Mouse (Mus musculus): ENCODE measurements around the gene Sgms2. TPM values are rescaled to one million over a fixed set of nuclear protein-coding genes. Genes with fewer than 3 reads are reported as not detected.

The Sgms2 gene
- polyA plus RNA-seq, 1 experiment = 8.6 TPM

DNA sequence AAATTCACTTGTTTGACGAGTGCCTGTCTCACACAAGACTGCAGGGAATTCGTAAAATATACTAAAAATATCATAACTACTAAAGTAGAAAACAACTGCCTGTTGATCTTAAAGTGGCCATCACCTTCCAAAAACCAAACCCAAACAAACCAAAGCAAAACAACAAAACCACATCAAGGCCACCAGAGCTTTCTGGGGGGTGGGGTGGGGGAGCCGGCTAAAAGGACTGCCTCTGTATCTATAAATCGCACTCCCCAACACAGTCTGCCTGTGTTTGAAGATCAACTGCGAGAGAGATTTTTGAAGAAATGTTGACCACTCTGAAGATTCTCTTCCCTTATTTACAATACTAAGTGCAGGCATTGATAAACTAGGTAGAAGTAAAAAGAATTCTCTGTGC lies 133.0 kb downstream of the Sgms2 start:
- H3K79me3 ChIP-seq (ENCODE audit: low read depth) = peaks cover 5% of the 10 kb centered on the region
- TF ChIP-seq USF1 (IDR thresholded peaks at IDR 0.05; ENCODE audit: low read depth) (no peak), MYOG (IDR thresholded peaks at IDR 0.05; ENCODE audit: control insufficient read depth, extremely low read depth, insufficient read length) (no peak), CTCF (IDR thresholded peaks at IDR 0.05; ENCODE audit: control insufficient read depth, insufficient read depth, insufficient read length) (no peak), FOSL1 (IDR thresholded peaks at IDR 0.05; ENCODE audit: insufficient read depth, low read length, poor library complexity, severe bottlenecking) (no peak), MAX (IDR thresholded peaks at IDR 0.05) (no peak), CEBPB (IDR thresholded peaks at IDR 0.05; ENCODE audit: low read depth) (no peak), MYOD1 (IDR thresholded peaks at IDR 0.05; ENCODE audit: control insufficient read depth, insufficient read length, low read depth) (no peak)
- H3K4me3 ChIP-seq (ENCODE audit: insufficient read depth, poor library complexity, severe bottlenecking) = no peak overlapping the region
- no peak overlapping the region for H3ac ChIP-seq (ENCODE audit: control insufficient read depth, insufficient read length, low read depth)
- H3K27me3 ChIP-seq (ENCODE audit: control insufficient read depth, insufficient read depth, insufficient read length) = no peaks in the 10 kb centered on the region
- H3K79me2 ChIP-seq (ENCODE audit: control insufficient read depth, insufficient read depth) = peaks cover 16% of the 10 kb centered on the region
- no peaks in the 10 kb centered on the region for H3K36me3 ChIP-seq (ENCODE audit: control insufficient read depth, insufficient read depth)

- no peak for TF ChIP-seq MAX (IDR thresholded peaks at IDR 0.05)
- no peak for TF ChIP-seq MYOD1 (IDR thresholded peaks at IDR 0.05; ENCODE audit: control insufficient read depth, insufficient read length, low read depth)
- no peak overlapping the region for H3ac ChIP-seq (ENCODE audit: control insufficient read depth, insufficient read length, low read depth)
- no peaks in the 10 kb centered on the region for H3K27me3 ChIP-seq (ENCODE audit: control insufficient read depth, insufficient read depth, insufficient read length)
- peaks cover 3% of the 10 kb centered on the region for H3K79me3 ChIP-seq (ENCODE audit: low read depth)
- H3K4me3 ChIP-seq (ENCODE audit: insufficient read depth, poor library complexity, severe bottlenecking) = no peak overlapping the region
- no peaks in the 10 kb centered on the region for H3K36me3 ChIP-seq (ENCODE audit: control insufficient read depth, insufficient read depth)
- peaks cover 12% of the 10 kb centered on the region for H3K79me2 ChIP-seq (ENCODE audit: control insufficient read depth, insufficient read depth)
These were observed 133.6 kb downstream of the Sgms2 start for GRCm38 (mm10) chr3:131357643-131358042.

GRCm38 (mm10) chr3:131356026-131356425 lies 135.2 kb downstream of the Sgms2 start:
- Histone ChIP-seq H3ac (ENCODE audit: control insufficient read depth, insufficient read length, low read depth) (no peak overlapping the region), H3K4me3 (ENCODE audit: insufficient read depth, poor library complexity, severe bottlenecking) (no peak overlapping the region), H3K27me3 (ENCODE audit: control insufficient read depth, insufficient read depth, insufficient read length) (no peaks in the 10 kb centered on the region), H3K36me3 (ENCODE audit: control insufficient read depth, insufficient read depth) (no peaks in the 10 kb centered on the region), H3K79me2 (ENCODE audit: control insufficient read depth, insufficient read depth) (peaks cover 7% of the 10 kb centered on the region), H3K79me3 (ENCODE audit: low read depth) (peaks cover 2% of the 10 kb centered on the region)
- no peak for TF ChIP-seq FOSL1 (IDR thresholded peaks at IDR 0.05; ENCODE audit: insufficient read depth, low read length, poor library complexity, severe bottlenecking)
- TF ChIP-seq CEBPB (IDR thresholded peaks at IDR 0.05; ENCODE audit: low read depth) = no peak
- TF ChIP-seq MYOD1 (IDR thresholded peaks at IDR 0.05; ENCODE audit: control insufficient read depth, insufficient read length, low read depth) = peak; percentile 12
- TF ChIP-seq MAX (IDR thresholded peaks at IDR 0.05) = no peak
- TF ChIP-seq USF1 (IDR thresholded peaks at IDR 0.05; ENCODE audit: low read depth) = no peak

GRCm38 (mm10) chr3:131350539-131350938 lies 140.7 kb downstream of the Sgms2 start:
- Histone ChIP-seq H3K4me3 (ENCODE audit: insufficient read depth, poor library complexity, severe bottlenecking) (no peak overlapping the region), H3K79me2 (ENCODE audit: control insufficient read depth, insufficient read depth) (peaks cover 15% of the 10 kb centered on the region), H3K27me3 (ENCODE audit: control insufficient read depth, insufficient read depth, insufficient read length) (no peaks in the 10 kb centered on the region), H3ac (ENCODE audit: control insufficient read depth, insufficient read length, low read depth) (no peak overlapping the region), H3K79me3 (ENCODE audit: low read depth) (no peaks in the 10 kb centered on the region), H3K36me3 (ENCODE audit: control insufficient read depth, insufficient read depth) (no peaks in the 10 kb centered on the region)
- TF ChIP-seq CEBPB (IDR thresholded peaks at IDR 0.05; ENCODE audit: low read depth) = no peak
- no peak for TF ChIP-seq MYOG (IDR thresholded peaks at IDR 0.05; ENCODE audit: control insufficient read depth, extremely low read depth, insufficient read length)
- no peak for TF ChIP-seq MYOD1 (IDR thresholded peaks at IDR 0.05; ENCODE audit: control insufficient read depth, insufficient read length, low read depth)
- TF ChIP-seq USF1 (IDR thresholded peaks at IDR 0.05; ENCODE audit: low read depth) = no peak
- no peak for TF ChIP-seq CTCF (IDR thresholded peaks at IDR 0.05; ENCODE audit: control insufficient read depth, insufficient read depth, insufficient read length)
- no peak for TF ChIP-seq FOSL1 (IDR thresholded peaks at IDR 0.05; ENCODE audit: insufficient read depth, low read length, poor library complexity, severe bottlenecking)
- TF ChIP-seq MAX (IDR thresholded peaks at IDR 0.05) = no peak

GRCm38 (mm10) chr3:131349013-131349412 lies 142.2 kb downstream of the Sgms2 start:
- Histone ChIP-seq H3ac (ENCODE audit: control insufficient read depth, insufficient read length, low read depth) (no peak overlapping the region), H3K27me3 (ENCODE audit: control insufficient read depth, insufficient read depth, insufficient read length) (no peaks in the 10 kb centered on the region), H3K79me2 (ENCODE audit: control insufficient read depth, insufficient read depth) (peaks cover 8% of the 10 kb centered on the region), H3K4me3 (ENCODE audit: insufficient read depth, poor library complexity, severe bottlenecking) (no peak overlapping the region), H3K36me3 (ENCODE audit: control insufficient read depth, insufficient read depth) (no peaks in the 10 kb centered on the region), H3K79me3 (ENCODE audit: low read depth) (no peaks in the 10 kb centered on the region)
- TF ChIP-seq MYOG (IDR thresholded peaks at IDR 0.05; ENCODE audit: control insufficient read depth, extremely low read depth, insufficient read length) (no peak), MAX (IDR thresholded peaks at IDR 0.05) (no peak), USF1 (IDR thresholded peaks at IDR 0.05; ENCODE audit: low read depth) (no peak), FOSL1 (IDR thresholded peaks at IDR 0.05; ENCODE audit: insufficient read depth, low read length, poor library complexity, severe bottlenecking) (no peak), MYOD1 (IDR thresholded peaks at IDR 0.05; ENCODE audit: control insufficient read depth, insufficient read length, low read depth) (no peak), CEBPB (IDR thresholded peaks at IDR 0.05; ENCODE audit: low read depth) (no peak), CTCF (IDR thresholded peaks at IDR 0.05; ENCODE audit: control insufficient read depth, insufficient read depth, insufficient read length) (no peak)

DNA sequence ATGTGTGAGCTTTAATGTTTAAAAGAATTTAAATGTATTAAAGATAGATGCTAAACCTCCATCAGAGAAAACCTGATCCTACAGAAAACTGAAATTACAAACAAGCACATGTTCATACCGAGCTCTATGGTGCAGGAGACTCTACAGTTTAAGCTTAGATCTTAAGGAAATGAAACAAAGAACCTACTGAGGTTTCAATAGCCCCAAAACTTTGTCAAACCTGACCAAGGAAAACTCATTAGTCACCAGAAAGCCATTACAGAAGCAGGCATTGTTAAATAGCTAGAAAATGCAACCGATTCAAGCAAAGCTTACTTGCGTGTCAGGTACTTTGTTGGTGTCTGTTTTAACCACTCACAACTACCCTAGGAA lies 142.6 kb downstream of the Sgms2 start:
- TF ChIP-seq MYOG (IDR thresholded peaks at IDR 0.05; ENCODE audit: control insufficient read depth, extremely low read depth, insufficient read length) = no peak
- no peak for TF ChIP-seq USF1 (IDR thresholded peaks at IDR 0.05; ENCODE audit: low read depth)
- no peak for TF ChIP-seq MYOD1 (IDR thresholded peaks at IDR 0.05; ENCODE audit: control insufficient read depth, insufficient read length, low read depth)
- TF ChIP-seq CEBPB (IDR thresholded peaks at IDR 0.05; ENCODE audit: low read depth) = no peak
- no peak for TF ChIP-seq CTCF (IDR thresholded peaks at IDR 0.05; ENCODE audit: control insufficient read depth, insufficient read depth, insufficient read length)
- no peak for TF ChIP-seq MAX (IDR thresholded peaks at IDR 0.05)
- no peak for TF ChIP-seq FOSL1 (IDR thresholded peaks at IDR 0.05; ENCODE audit: insufficient read depth, low read length, poor library complexity, severe bottlenecking)
- no peak overlapping the region for H3K4me3 ChIP-seq (ENCODE audit: insufficient read depth, poor library complexity, severe bottlenecking)
- no peaks in the 10 kb centered on the region for H3K79me3 ChIP-seq (ENCODE audit: low read depth)
- no peaks in the 10 kb centered on the region for H3K27me3 ChIP-seq (ENCODE audit: control insufficient read depth, insufficient read depth, insufficient read length)
- no peak overlapping the region for H3ac ChIP-seq (ENCODE audit: control insufficient read depth, insufficient read length, low read depth)
- peaks cover 8% of the 10 kb centered on the region for H3K79me2 ChIP-seq (ENCODE audit: control insufficient read depth, insufficient read depth)
- H3K36me3 ChIP-seq (ENCODE audit: control insufficient read depth, insufficient read depth) = no peaks in the 10 kb centered on the region
